Mouse (Mus musculus): ENCODE measurements around the gene Ascl5. TPM values are rescaled to one million over a fixed set of nuclear protein-coding genes. Genes with fewer than 3 reads are reported as not detected.

Ascl5 gene
- polyA plus RNA-seq, 1 experiment from 2014 or later = not detected

GRCm38 (mm10) chr1:136052547-136052946 lies 1.9 kb downstream of the Ascl5 start, which contains the start of gene Cacna1s:
Gene Cacna1s (plus strand): TSS chr1:136052750.
- no peaks in the 10 kb centered on the region for H3K9me3 ChIP-seq (replicated peaks)
- H3K9ac ChIP-seq = no peak within 1 kb of the TSS
- no peaks in the 10 kb centered on the region for H3K36me3 ChIP-seq
- no peak within 1 kb of the TSS for H3K4me3 ChIP-seq
- no peak for ATAC-seq
- 34% methylated on average over 11 of the region's 11 CpGs for WGBS (ENCODE audit: insufficient replicate concordance)
- no peak within 1 kb of the TSS for H3K4me2 ChIP-seq
- no peak within 1 kb of the TSS for H3K27ac ChIP-seq
- peaks cover 13% of the 10 kb centered on the region for H3K4me1 ChIP-seq
- peaks cover 77% of the 10 kb centered on the region for H3K27me3 ChIP-seq (replicated peaks)

GRCm38 (mm10) chr1:136055771-136056170 lies 5.2 kb downstream of the Ascl5 start:
- Histone ChIP-seq H3K9me3 (replicated peaks) (no peaks in the 10 kb centered on the region), H3K27me3 (replicated peaks) (peaks cover 68% of the 10 kb centered on the region), H3K36me3 (no peaks in the 10 kb centered on the region), H3K4me1 (peaks cover 6% of the 10 kb centered on the region), H3K4me2 (no peak overlapping the region), H3K27ac (no peak overlapping the region), H3K9ac (no peak overlapping the region), H3K4me3 (no peak overlapping the region)
- 53% methylated on average over 3 of the region's 3 CpGs for WGBS (ENCODE audit: insufficient replicate concordance)
- ATAC-seq = no peak

- H3K27me3 ChIP-seq (replicated peaks) = peaks cover 40% of the 10 kb centered on the region
- 36% methylated on average over 3 of the region's 3 CpGs for WGBS (ENCODE audit: insufficient replicate concordance)
- no peaks in the 10 kb centered on the region for H3K4me1 ChIP-seq
- no peak overlapping the region for H3K4me3 ChIP-seq
- ATAC-seq = no peak
- H3K9ac ChIP-seq = no peak overlapping the region
- no peak overlapping the region for H3K27ac ChIP-seq
- H3K4me2 ChIP-seq = no peak overlapping the region
- H3K36me3 ChIP-seq = no peaks in the 10 kb centered on the region
- no peaks in the 10 kb centered on the region for H3K9me3 ChIP-seq (replicated peaks)
Measured at GRCm38 (mm10) chr1:136058594-136058993, 8.0 kb downstream of the Ascl5 start.

GRCm38 (mm10) chr1:136061041-136061789 lies 10.6 kb downstream of the Ascl5 start:
- H3K9me3 ChIP-seq (replicated peaks) = no peaks in the 10 kb centered on the region
- no peak overlapping the region for H3K27ac ChIP-seq
- 53% methylated on average over 9 of the region's 9 CpGs for WGBS (ENCODE audit: insufficient replicate concordance)
- no peak for ATAC-seq
- peaks cover 44% of the 10 kb centered on the region; the same call in 1 of the 2 replicates for H3K27me3 ChIP-seq (replicated peaks)
- no peak overlapping the region for H3K4me3 ChIP-seq
- no peak overlapping the region for H3K9ac ChIP-seq
- no peaks in the 10 kb centered on the region for H3K4me1 ChIP-seq
- no peaks in the 10 kb centered on the region for H3K36me3 ChIP-seq
- H3K4me2 ChIP-seq = no peak overlapping the region

GRCm38 (mm10) chr1:136061790-136062141 lies 11.2 kb downstream of the Ascl5 start:
- no peaks in the 10 kb centered on the region for H3K36me3 ChIP-seq
- H3K4me3 ChIP-seq = no peak overlapping the region
- no peak overlapping the region for H3K4me2 ChIP-seq
- H3K27ac ChIP-seq = no peak overlapping the region
- WGBS (ENCODE audit: insufficient replicate concordance) = 81% methylated on average over 7 of the region's 7 CpGs
- H3K9me3 ChIP-seq (replicated peaks) = no peaks in the 10 kb centered on the region
- ATAC-seq = no peak
- no peak overlapping the region for H3K9ac ChIP-seq
- H3K27me3 ChIP-seq (replicated peaks) = peaks cover 44% of the 10 kb centered on the region; the same call in 1 of the 2 replicates
- no peaks in the 10 kb centered on the region for H3K4me1 ChIP-seq

- Histone ChIP-seq H3K4me1 (no peaks in the 10 kb centered on the region), H3K27me3 (replicated peaks) (peaks cover 40% of the 10 kb centered on the region; the same call in 1 of the 2 replicates), H3K36me3 (no peaks in the 10 kb centered on the region), H3K9ac (no peak overlapping the region), H3K4me3 (no peak overlapping the region), H3K27ac (no peak overlapping the region), H3K9me3 (replicated peaks) (no peaks in the 10 kb centered on the region), H3K4me2 (no peak overlapping the region)
- no peak for ATAC-seq
- 46% methylated on average over 5 of the region's 5 CpGs for WGBS (ENCODE audit: insufficient replicate concordance)
Measured at GRCm38 (mm10) chr1:136063991-136064390, 13.4 kb downstream of the Ascl5 start.

- Histone ChIP-seq H3K36me3 (no peaks in the 10 kb centered on the region), H3K27ac (no peak overlapping the region), H3K27me3 (replicated peaks) (peaks cover 36% of the 10 kb centered on the region; the same call in 1 of the 2 replicates), H3K4me2 (no peak overlapping the region), H3K9ac (no peak overlapping the region), H3K9me3 (replicated peaks) (no peaks in the 10 kb centered on the region), H3K4me1 (no peaks in the 10 kb centered on the region), H3K4me3 (no peak overlapping the region)
- WGBS (ENCODE audit: insufficient replicate concordance) = 63% methylated on average over 1 of the region's 1 CpGs
- ATAC-seq = no peak
Measured at GRCm38 (mm10) chr1:136066621-136067020, 16.0 kb downstream of the Ascl5 start.

- H3K4me2 ChIP-seq = no peak overlapping the region
- ATAC-seq = no peak
- H3K9ac ChIP-seq = no peak overlapping the region
- no peaks in the 10 kb centered on the region for H3K9me3 ChIP-seq (replicated peaks)
- H3K4me3 ChIP-seq = no peak overlapping the region
- no peak overlapping the region for H3K27ac ChIP-seq
- H3K27me3 ChIP-seq (replicated peaks) = peaks cover 44% of the 10 kb centered on the region; the same call in 1 of the 2 replicates
- H3K4me1 ChIP-seq = no peaks in the 10 kb centered on the region
- H3K36me3 ChIP-seq = no peaks in the 10 kb centered on the region
- 37% methylated on average over 3 of the region's 3 CpGs for WGBS (ENCODE audit: insufficient replicate concordance)
Measured at GRCm38 (mm10) chr1:136067579-136067978, 17.0 kb downstream of the Ascl5 start.

GRCm38 (mm10) chr1:136076086-136076485 lies 25.5 kb downstream of the Ascl5 start:
- no peak for ATAC-seq
- Histone ChIP-seq H3K4me2 (no peak overlapping the region), H3K9ac (no peak overlapping the region)

GRCm38 (mm10) chr1:136077656-136078055 lies 27.1 kb downstream of the Ascl5 start:
- H3K9me3 ChIP-seq (replicated peaks) = no peaks in the 10 kb centered on the region
- H3K27ac ChIP-seq = no peak overlapping the region
- peaks cover 50% of the 10 kb centered on the region for H3K27me3 ChIP-seq (replicated peaks)
- no peaks in the 10 kb centered on the region for H3K36me3 ChIP-seq
- ATAC-seq = no peak
- H3K4me2 ChIP-seq = no peak overlapping the region
- no peak overlapping the region for H3K4me3 ChIP-seq
- no peak overlapping the region for H3K9ac ChIP-seq
- 46% methylated on average over 4 of the region's 4 CpGs for WGBS (ENCODE audit: insufficient replicate concordance)
- H3K4me1 ChIP-seq = no peaks in the 10 kb centered on the region

More at GRCm38 (mm10) chr1:136076086-136076485, 25.5 kb downstream of the Ascl5 start:
- Histone ChIP-seq H3K27me3 (replicated peaks) (peaks cover 58% of the 10 kb centered on the region), H3K27ac (no peak overlapping the region), H3K9me3 (replicated peaks) (no peaks in the 10 kb centered on the region), H3K4me3 (no peak overlapping the region), H3K4me1 (no peaks in the 10 kb centered on the region), H3K36me3 (no peaks in the 10 kb centered on the region)
- WGBS (ENCODE audit: insufficient replicate concordance) = 2% methylated on average over 3 of the region's 3 CpGs

- Histone ChIP-seq H3K9me3 (replicated peaks) (no peaks in the 10 kb centered on the region), H3K36me3 (no peaks in the 10 kb centered on the region), H3K4me1 (peaks cover 8% of the 10 kb centered on the region), H3K27me3 (replicated peaks) (peaks cover 47% of the 10 kb centered on the region), H3K27ac (no peak overlapping the region), H3K4me2 (no peak overlapping the region), H3K9ac (no peak overlapping the region), H3K4me3 (no peak overlapping the region)
- WGBS (ENCODE audit: insufficient replicate concordance) = 65% methylated on average over 1 of the region's 1 CpGs
- no peak for ATAC-seq
Measured at GRCm38 (mm10) chr1:136081161-136081560, 30.6 kb downstream of the Ascl5 start.

GRCm38 (mm10) chr1:136085988-136086685 lies 35.5 kb downstream of the Ascl5 start:
- H3K36me3 ChIP-seq = no peaks in the 10 kb centered on the region
- peak; percentile 63; the same call in 1 of the 2 replicates for ATAC-seq
- peaks cover 13% of the 10 kb centered on the region for H3K4me1 ChIP-seq
- no peak overlapping the region for H3K9ac ChIP-seq
- no peaks in the 10 kb centered on the region for H3K9me3 ChIP-seq (replicated peaks)
- peaks cover 24% of the 10 kb centered on the region; the same call in 1 of the 2 replicates for H3K27me3 ChIP-seq (replicated peaks)
- H3K4me3 ChIP-seq = no peak overlapping the region
- 34% methylated on average over 3 of the region's 3 CpGs for WGBS (ENCODE audit: insufficient replicate concordance)
- H3K27ac ChIP-seq = no peak overlapping the region
- no peak overlapping the region for H3K4me2 ChIP-seq
